Mouse (Mus musculus): Measurements from ENCODE around the gene Cald1.

DNA sequence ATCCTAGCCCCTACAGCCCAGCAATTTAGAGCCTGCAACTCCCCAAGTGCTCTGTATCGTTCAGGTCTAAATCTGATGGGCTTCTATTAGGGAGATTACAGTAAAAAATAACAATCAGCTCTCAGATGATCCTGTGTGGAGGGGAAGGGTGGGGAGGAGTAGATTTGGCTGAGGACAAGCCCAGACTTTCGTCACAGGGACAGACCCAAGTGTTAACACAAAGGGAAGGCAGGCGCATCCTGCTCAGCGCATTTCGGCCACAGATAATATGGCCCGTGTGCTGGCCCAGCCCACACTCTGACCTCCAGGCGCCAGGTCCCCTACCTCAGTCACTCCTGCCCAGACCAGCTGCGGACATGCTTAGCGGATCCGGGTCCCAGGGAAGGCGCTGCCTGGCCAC is 111.0 kb downstream of the Cald1 start:
- TF ChIP-seq CTCF (IDR thresholded peaks at IDR 0.05; ENCODE audit: control insufficient read depth, insufficient read depth, low read length) (no peak), POLR2A (IDR thresholded peaks at IDR 0.05; ENCODE audit: borderline replicate concordance, control insufficient read depth, low read depth, low read length) (no peak)
